Mouse (Mus musculus): Measurements from ENCODE around the gene Larp1b. TPM values are rescaled to one million over a fixed set of nuclear protein-coding genes. Genes with fewer than 3 reads are reported as not detected.

Larp1b gene
- polyA plus RNA-seq, 1 experiment from 2014 or later: 3.7 TPM

DNA sequence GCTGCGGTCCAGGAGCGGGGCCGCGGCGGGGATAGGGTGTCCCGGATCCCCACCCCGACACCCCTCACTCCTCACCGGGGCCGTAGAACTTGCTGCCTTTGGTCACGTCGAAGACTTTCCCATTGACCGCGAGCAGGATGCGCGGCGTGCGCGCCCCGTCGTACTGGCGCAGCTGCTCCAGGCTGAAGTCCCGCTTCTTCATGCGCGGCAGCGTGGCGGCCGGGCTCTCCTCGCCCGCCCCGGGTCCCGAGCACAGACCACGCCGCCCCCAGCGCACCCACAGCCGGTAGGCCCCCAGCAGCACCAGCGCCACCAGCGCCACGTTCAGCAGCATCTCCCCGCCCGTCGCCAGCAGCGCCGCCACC, 132.9 kb downstream of the Larp1b start:
- Histone ChIP-seq H3K36me3 (ENCODE audit: control insufficient read depth, insufficient read depth, low read length) (no peaks in the 10 kb centered on the region), H3K27me3 (ENCODE audit: control insufficient read depth, insufficient read depth, low read length) (no peaks in the 10 kb centered on the region), H3K4me2 (ENCODE audit: low read depth) (peak overlapping the region; percentile 79), H3K4me3 (ENCODE audit: low read depth, low read length) (peak overlapping the region; percentile 92), H3K27ac (ENCODE audit: low read depth, low read length) (peak overlapping the region; percentile 62; the same call in 1 of the 2 replicates), H3K9me3 (ENCODE audit: control insufficient read depth, low read length) (no peaks in the 10 kb centered on the region), H3K4me1 (ENCODE audit: control insufficient read depth, insufficient read depth, low read length) (peaks cover 11% of the 10 kb centered on the region), H3K9ac (ENCODE audit: low read length) (peak overlapping the region; percentile 78)
- 0% methylated on average over 36 of the region's 43 CpGs for WGBS
- DNase-seq (ENCODE audit: low spot score) (no peak), ATAC-seq (ENCODE audit: insufficient read depth, low FRiP score, low TSS enrichment) (peak; percentile 58)

DNA sequence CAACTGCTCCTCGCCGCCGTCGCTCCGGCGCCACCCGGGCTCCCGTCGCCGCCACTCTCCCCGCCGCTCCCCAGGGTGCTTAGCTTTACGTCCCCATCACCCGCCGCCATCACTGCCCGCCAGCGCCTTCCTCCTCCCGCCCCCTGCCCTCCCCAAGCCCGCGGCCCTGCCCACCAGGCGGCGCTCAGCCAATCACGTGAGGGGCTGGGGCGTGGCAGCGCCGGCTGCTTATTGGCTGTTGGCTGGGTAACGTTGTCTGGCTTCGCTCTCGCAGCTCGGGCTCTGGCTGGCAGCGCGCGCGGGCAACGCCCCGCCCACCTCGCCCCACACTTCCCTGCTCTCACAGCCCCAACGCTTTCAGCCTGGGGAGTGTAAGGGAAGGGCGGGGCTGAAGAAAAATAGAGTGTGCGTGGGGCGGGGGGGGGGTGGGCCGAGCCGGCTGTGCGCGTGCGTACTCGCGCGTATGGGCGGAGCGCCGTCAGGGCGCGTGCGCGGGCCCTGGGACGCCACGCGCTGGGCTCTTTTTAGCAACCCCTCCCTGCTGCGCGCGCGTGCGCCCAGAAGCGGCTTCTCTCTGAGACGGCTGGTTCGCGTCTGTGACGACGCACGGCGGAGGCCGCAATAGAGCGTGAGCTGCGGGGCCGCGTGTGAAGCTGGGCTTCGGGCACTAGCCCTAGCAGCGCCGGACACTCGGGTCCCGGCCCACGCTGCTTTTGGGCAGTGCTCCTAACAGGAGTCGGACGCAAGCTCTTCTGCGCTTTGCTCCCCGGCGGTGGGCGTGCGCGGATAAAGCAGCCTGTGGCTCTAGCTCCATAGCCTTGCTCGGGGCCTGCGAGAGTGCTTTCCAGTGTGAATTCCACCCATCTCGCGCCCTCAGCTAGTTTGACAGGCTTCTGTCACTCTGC, 133.5 kb downstream of the Larp1b start, which contains the start of gene Pgrmc2:
Gene Pgrmc2 (minus strand): TSS at position 162 of the 905 bp plus-strand sequence.
- under 1% methylated on average over 63 of the region's 95 CpGs for WGBS
- peak within 1 kb of the TSS; percentile 62; the same call in 1 of the 2 replicates for H3K27ac ChIP-seq (ENCODE audit: low read depth, low read length)

DNA sequence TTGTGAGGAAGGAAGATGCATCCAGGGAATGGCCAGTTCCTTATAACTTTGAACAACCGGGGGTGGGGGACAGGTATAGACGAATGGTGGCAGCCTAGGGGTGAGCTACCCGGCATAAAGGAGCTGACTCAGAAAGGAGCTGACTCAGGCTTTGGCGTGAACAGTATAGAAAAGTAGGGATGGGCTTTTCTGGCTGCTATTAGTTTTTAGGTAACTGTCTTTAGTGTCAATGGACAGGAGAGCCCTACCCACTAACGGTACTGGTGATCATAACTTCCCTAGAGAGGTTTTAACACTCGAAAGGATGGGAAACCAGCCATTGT, 134.1 kb downstream of the Larp1b start:
- peak; percentile 41 for ATAC-seq (ENCODE audit: insufficient read depth, low FRiP score, low TSS enrichment)
- 2% methylated on average over 6 of the region's 6 CpGs for WGBS
- no peak for DNase-seq (ENCODE audit: low spot score)

More for the DNA sequence above, 133.5 kb downstream of the Larp1b start, which contains the start of gene Pgrmc2:
- H3K36me3 ChIP-seq (ENCODE audit: control insufficient read depth, insufficient read depth, low read length): no peaks in the 10 kb centered on the region
- DNase-seq (ENCODE audit: low spot score): peak; percentile 99
- H3K4me3 ChIP-seq (ENCODE audit: low read depth, low read length): peak within 1 kb of the TSS; percentile 92
- H3K9me3 ChIP-seq (ENCODE audit: control insufficient read depth, low read length): no peaks in the 10 kb centered on the region
- H3K4me2 ChIP-seq (ENCODE audit: low read depth): peak within 1 kb of the TSS; percentile 79
- peak; percentile 97 for ATAC-seq (ENCODE audit: insufficient read depth, low FRiP score, low TSS enrichment)
- no peaks in the 10 kb centered on the region for H3K27me3 ChIP-seq (ENCODE audit: control insufficient read depth, insufficient read depth, low read length)
- H3K9ac ChIP-seq (ENCODE audit: low read length): peak within 1 kb of the TSS; percentile 78
- H3K4me1 ChIP-seq (ENCODE audit: control insufficient read depth, insufficient read depth, low read length): peaks cover 11% of the 10 kb centered on the region

DNA sequence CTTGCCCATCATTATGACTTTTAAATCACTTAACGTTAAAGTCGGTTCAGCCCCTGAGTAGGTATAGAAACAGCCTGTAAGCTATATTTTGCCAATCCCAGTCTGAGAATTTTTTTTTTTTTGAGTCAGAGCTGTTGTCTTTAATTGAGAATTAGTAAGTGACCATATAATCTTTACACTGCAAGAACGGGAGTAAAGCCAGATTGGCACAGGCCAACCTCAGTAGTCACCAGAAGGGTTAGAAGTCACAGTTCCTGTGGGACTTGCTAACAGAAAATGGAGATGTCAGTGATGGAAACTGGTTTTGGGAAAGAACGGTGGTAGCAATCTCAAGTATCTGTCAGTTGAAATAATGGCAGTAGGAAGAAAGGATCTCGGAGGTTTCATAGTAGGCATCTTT, 134.8 kb downstream of the Larp1b start:
- no peaks in the 10 kb centered on the region for H3K27me3 ChIP-seq (ENCODE audit: control insufficient read depth, insufficient read depth, low read length)
- peaks cover 11% of the 10 kb centered on the region for H3K4me1 ChIP-seq (ENCODE audit: control insufficient read depth, insufficient read depth, low read length)
- no peak overlapping the region for H3K4me3 ChIP-seq (ENCODE audit: low read depth, low read length)
- H3K36me3 ChIP-seq (ENCODE audit: control insufficient read depth, insufficient read depth, low read length): no peaks in the 10 kb centered on the region
- peak overlapping the region; percentile 68; the same call in 1 of the 2 replicates for H3K4me2 ChIP-seq (ENCODE audit: low read depth)
- H3K9me3 ChIP-seq (ENCODE audit: control insufficient read depth, low read length): no peaks in the 10 kb centered on the region
- no peak overlapping the region for H3K27ac ChIP-seq (ENCODE audit: low read depth, low read length)
- H3K9ac ChIP-seq (ENCODE audit: low read length): no peak overlapping the region
- 88% methylated on average over 5 of the region's 5 CpGs for WGBS
- no peak for DNase-seq (ENCODE audit: low spot score)
- no peak for ATAC-seq (ENCODE audit: insufficient read depth, low FRiP score, low TSS enrichment)

More for the DNA sequence above, 134.1 kb downstream of the Larp1b start:
- Histone ChIP-seq H3K4me1 (ENCODE audit: control insufficient read depth, insufficient read depth, low read length) (peaks cover 11% of the 10 kb centered on the region), H3K4me2 (ENCODE audit: low read depth) (peak overlapping the region; percentile 68), H3K27ac (ENCODE audit: low read depth, low read length) (peak overlapping the region; percentile 62; the same call in 1 of the 2 replicates), H3K27me3 (ENCODE audit: control insufficient read depth, insufficient read depth, low read length) (no peaks in the 10 kb centered on the region), H3K4me3 (ENCODE audit: low read depth, low read length) (peak overlapping the region; percentile 92), H3K36me3 (ENCODE audit: control insufficient read depth, insufficient read depth, low read length) (no peaks in the 10 kb centered on the region), H3K9ac (ENCODE audit: low read length) (peak overlapping the region; percentile 53), H3K9me3 (ENCODE audit: control insufficient read depth, low read length) (no peaks in the 10 kb centered on the region)

DNA sequence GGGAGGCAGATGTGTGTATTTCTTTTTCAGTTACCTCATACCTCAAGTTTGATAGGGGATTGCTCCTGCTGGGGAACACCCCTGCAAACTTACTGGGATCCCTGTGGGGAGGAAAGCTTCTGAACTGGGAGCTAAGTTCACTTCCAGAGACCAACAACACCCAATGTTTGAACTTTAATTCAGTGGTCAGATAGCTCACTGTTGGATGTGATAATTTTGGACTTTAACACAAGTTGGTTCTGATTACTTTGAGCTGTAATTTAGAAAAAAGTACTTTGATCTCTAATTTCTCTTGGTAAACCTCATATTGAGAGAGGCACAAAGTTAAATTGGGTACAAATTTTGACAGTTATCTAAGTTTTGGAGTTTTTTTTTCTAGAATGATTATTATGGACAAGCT, 137.4 kb downstream of the Larp1b start:
- no peak overlapping the region for H3K4me2 ChIP-seq (ENCODE audit: low read depth)
- H3K27me3 ChIP-seq (ENCODE audit: control insufficient read depth, insufficient read depth, low read length): no peaks in the 10 kb centered on the region
- H3K27ac ChIP-seq (ENCODE audit: low read depth, low read length): no peak overlapping the region
- ATAC-seq (ENCODE audit: insufficient read depth, low FRiP score, low TSS enrichment): no peak
- DNase-seq (ENCODE audit: low spot score): no peak
- no peaks in the 10 kb centered on the region for H3K9me3 ChIP-seq (ENCODE audit: control insufficient read depth, low read length)
- no peak overlapping the region for H3K9ac ChIP-seq (ENCODE audit: low read length)
- H3K4me1 ChIP-seq (ENCODE audit: control insufficient read depth, insufficient read depth, low read length): no peaks in the 10 kb centered on the region
- no peaks in the 10 kb centered on the region for H3K36me3 ChIP-seq (ENCODE audit: control insufficient read depth, insufficient read depth, low read length)
- H3K4me3 ChIP-seq (ENCODE audit: low read depth, low read length): no peak overlapping the region

Other genes with a start within 250 kb of the Larp1b start
- gene Slc25a31, start 241.0 kb upstream of the Larp1b start, polyA plus RNA-seq (2014; fragmentation: Nextera tagmentation; extraction: Ambion mirVana): 0.24 and 0.32 TPM in 2 replicates
- 50.8 and 63.1 TPM in 2 replicates for gene Hspa4l, start 205.3 kb upstream of the Larp1b start, polyA plus RNA-seq (2014; fragmentation: Nextera tagmentation; extraction: Ambion mirVana)
- 61.3 and 63.5 TPM in 2 replicates for gene Plk4, start 149.8 kb upstream of the Larp1b start, polyA plus RNA-seq (2014; fragmentation: Nextera tagmentation; extraction: Ambion mirVana)
- 7.5 and 7.7 TPM in 2 replicates for gene Mfsd8, start 102.9 kb upstream of the Larp1b start, polyA plus RNA-seq (2014; fragmentation: Nextera tagmentation; extraction: Ambion mirVana)
- 5.1 and 6.4 TPM in 2 replicates for gene Abhd18, start 102.9 kb upstream of the Larp1b start, polyA plus RNA-seq (2014; fragmentation: Nextera tagmentation; extraction: Ambion mirVana)
- 0.30 TPM in 1 of 2 replicates, not detected in the other for gene 1700034I23Rik, start 47.3 kb upstream of the Larp1b start, polyA plus RNA-seq (2014; fragmentation: Nextera tagmentation; extraction: Ambion mirVana)
- gene Pgrmc2, start 133.2 kb downstream of the Larp1b start, polyA plus RNA-seq (2014; fragmentation: Nextera tagmentation; extraction: Ambion mirVana): 27.6 and 29.5 TPM in 2 replicates

Data from neural tube, embryonic 11.5 days (tissue).